Mouse (Mus musculus) E14TG2a.4 (cell line): Measurements from ENCODE around the gene Il10ra.
A peak's percentile ranks its signal among the peaks of the same experiment; 100 is the strongest.

Experiments used
- H3K27me3 ChIP-seq: 2 replicates; pipeline ENCODE4 v1.6.1; 2014; ENCODE audit warnings: low read length, control low read depth; ENCODE audit not compliant: insufficient read depth
- H3K36me3 ChIP-seq: 2 replicates; pipeline ENCODE4 v1.6.1; 2014; ENCODE audit warnings: low read length, control low read depth; ENCODE audit not compliant: insufficient read depth
- H3K4me1 ChIP-seq: replicated peaks from 2 replicates; pipeline ENCODE4 v1.6.1; 2014; ENCODE audit warnings: low read depth, low read length, control low read depth
- H3K4me3 ChIP-seq: replicated peaks from 2 replicates; pipeline ENCODE4 v1.5.1; 2014; ENCODE audit warnings: mild to moderate bottlenecking, low read length
- H3K9me3 ChIP-seq: 2 replicates; pipeline ENCODE4 v1.6.1; 2014; ENCODE audit warnings: low read length, control low read depth
- CTCF ChIP-seq: conservative IDR thresholded peaks from 2 replicates; pipeline ENCODE4 v1.5.1; 2014; ENCODE audit warnings: low read length
- NANOG ChIP-seq: IDR thresholded peaks from 2 replicates; pipeline ENCODE4 v1.6.1; 2014; ENCODE audit warnings: borderline replicate concordance, low read length, mixed read lengths
- POU5F1 ChIP-seq: IDR thresholded peaks from 2 replicates; pipeline ENCODE4 v1.6.1; 2014; ENCODE audit warnings: low read length, borderline replicate concordance

Gene Il10ra

GRCm38 (mm10) chr9:45268597-45269325 lies at the start of gene Il10ra:
TSS of gene Il10ra (minus strand) at chr9:45269149.
- H3K4me3 ChIP-seq: peak within 1 kb of the TSS; percentile 61
- peaks cover 9% of the 10 kb centered on the region; the same call in 1 of the 2 replicates for H3K4me1 ChIP-seq
- H3K27me3 ChIP-seq: peaks cover 65% of the 10 kb centered on the region
- H3K9me3 ChIP-seq: no peaks in the 10 kb centered on the region
- TF ChIP-seq NANOG (no peak), POU5F1 (no peak), CTCF (no peak)
- no peaks in the 10 kb centered on the region for H3K36me3 ChIP-seq

GRCm38 (mm10) chr9:45317635-45318034 lies 48.7 kb upstream of the Il10ra start:
- Histone ChIP-seq H3K27me3 (peaks cover 38% of the 10 kb centered on the region), H3K4me1 (peaks cover 8% of the 10 kb centered on the region), H3K9me3 (no peaks in the 10 kb centered on the region), H3K4me3 (no peak overlapping the region), H3K36me3 (no peaks in the 10 kb centered on the region)
- 0 out of 2 replicates have a peak, but pooled peaks have one; percentile 21 for TF ChIP-seq CTCF
- no peak for TF ChIP-seq POU5F1
- TF ChIP-seq NANOG: no peak

GRCm38 (mm10) chr9:45313913-45314312 lies 45.0 kb upstream of the Il10ra start:
- no peak overlapping the region for H3K4me3 ChIP-seq
- 0 out of 2 replicates have a peak, but pooled peaks cover 5% of the 10 kb centered on the region for H3K9me3 ChIP-seq
- H3K27me3 ChIP-seq: peaks cover 15% of the 10 kb centered on the region
- H3K36me3 ChIP-seq: no peaks in the 10 kb centered on the region
- peaks cover 4% of the 10 kb centered on the region; the same call in 1 of the 2 replicates for H3K4me1 ChIP-seq
- TF ChIP-seq NANOG: no peak
- TF ChIP-seq POU5F1: no peak
- TF ChIP-seq CTCF: no peak

- Histone ChIP-seq H3K4me1 (peaks cover 3% of the 10 kb centered on the region), H3K27me3 (peaks cover 7% of the 10 kb centered on the region), H3K9me3 (0 out of 2 replicates have a peak, but pooled peaks cover 5% of the 10 kb centered on the region), H3K4me3 (no peak overlapping the region), H3K36me3 (no peaks in the 10 kb centered on the region)
- TF ChIP-seq NANOG: no peak
- no peak for TF ChIP-seq CTCF
- TF ChIP-seq POU5F1: no peak
Observed at GRCm38 (mm10) chr9:45311858-45312257, 42.9 kb upstream of the Il10ra start.

- Histone ChIP-seq H3K36me3 (no peaks in the 10 kb centered on the region), H3K9me3 (0 out of 2 replicates have a peak, but pooled peaks cover 5% of the 10 kb centered on the region), H3K4me1 (peaks cover 17% of the 10 kb centered on the region), H3K27me3 (peaks cover 4% of the 10 kb centered on the region), H3K4me3 (no peak overlapping the region)
- TF ChIP-seq CTCF (no peak), POU5F1 (no peak), NANOG (no peak)
Observed at GRCm38 (mm10) chr9:45308521-45308920, 39.6 kb upstream of the Il10ra start.

GRCm38 (mm10) chr9:45306746-45307410 lies 37.9 kb upstream of the Il10ra start:
- Histone ChIP-seq H3K4me3 (0 out of 2 replicates have a peak overlapping the region, but pooled peaks have one; percentile 28), H3K27me3 (peaks cover 4% of the 10 kb centered on the region), H3K4me1 (peaks cover 18% of the 10 kb centered on the region), H3K36me3 (no peaks in the 10 kb centered on the region), H3K9me3 (peaks cover 6% of the 10 kb centered on the region)
- TF ChIP-seq POU5F1 (no peak), CTCF (no peak)

- Histone ChIP-seq H3K4me3 (no peak overlapping the region), H3K4me1 (peaks cover 27% of the 10 kb centered on the region), H3K27me3 (no peaks in the 10 kb centered on the region), H3K36me3 (no peaks in the 10 kb centered on the region), H3K9me3 (peaks cover 12% of the 10 kb centered on the region)
- TF ChIP-seq POU5F1: no peak
- TF ChIP-seq NANOG: no peak
- TF ChIP-seq CTCF: no peak
Observed at GRCm38 (mm10) chr9:45301771-45302170, 32.8 kb upstream of the Il10ra start.

DNA sequence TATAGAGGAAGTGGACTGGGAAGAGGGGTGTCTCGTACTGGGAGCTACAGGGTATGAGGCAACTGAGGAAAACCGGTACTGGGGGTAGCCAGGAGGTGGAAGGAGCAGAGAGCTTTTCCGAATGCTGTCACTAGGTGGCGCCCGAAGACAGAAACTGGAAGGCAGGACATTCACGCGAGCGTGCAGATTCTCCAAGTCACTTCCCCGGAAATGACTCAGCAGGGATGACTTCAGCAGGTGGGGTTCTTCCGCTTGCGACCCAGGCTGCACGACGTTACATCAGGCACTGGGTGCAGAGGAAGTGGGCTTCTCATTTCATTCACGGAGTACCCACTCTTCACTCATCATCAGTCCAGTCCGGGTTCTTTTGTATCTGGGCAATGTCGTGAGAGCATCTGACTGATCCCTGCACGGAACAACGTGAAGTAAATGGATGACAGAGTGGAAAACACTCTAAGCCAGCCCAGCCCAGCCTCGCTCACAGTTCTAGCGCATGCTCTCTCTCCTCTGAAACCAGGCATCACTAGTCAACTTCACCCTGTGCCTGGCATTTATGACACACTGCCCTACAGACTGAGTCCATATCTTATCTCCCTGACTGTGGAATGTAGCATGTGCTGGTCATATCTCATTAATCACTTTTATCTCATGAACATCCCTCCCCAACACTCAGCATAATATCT lies 31.6 kb upstream of the Il10ra start:
- no peaks in the 10 kb centered on the region for H3K36me3 ChIP-seq
- H3K27me3 ChIP-seq: no peaks in the 10 kb centered on the region
- peaks cover 12% of the 10 kb centered on the region for H3K9me3 ChIP-seq
- H3K4me1 ChIP-seq: peaks cover 26% of the 10 kb centered on the region
- H3K4me3 ChIP-seq: no peak overlapping the region
- TF ChIP-seq NANOG (no peak), CTCF (peak; percentile 57)
